Mouse (Mus musculus) stomach, postnatal 0 days (tissue): ENCODE measurements around the gene Mlh3.

Source experiments
- CTCF ChIP-seq: IDR thresholded peaks from 2 replicates; pipeline ENCODE4 v1.5.1; 2016; ENCODE audit warnings: antibody characterized with exemption, low read depth, mild to moderate bottlenecking, moderate library complexity
- EP300 ChIP-seq: optimal IDR thresholded peaks from 2 replicates; pipeline ENCODE3; 2016; ENCODE audit warnings: antibody characterized with exemption

DNA sequence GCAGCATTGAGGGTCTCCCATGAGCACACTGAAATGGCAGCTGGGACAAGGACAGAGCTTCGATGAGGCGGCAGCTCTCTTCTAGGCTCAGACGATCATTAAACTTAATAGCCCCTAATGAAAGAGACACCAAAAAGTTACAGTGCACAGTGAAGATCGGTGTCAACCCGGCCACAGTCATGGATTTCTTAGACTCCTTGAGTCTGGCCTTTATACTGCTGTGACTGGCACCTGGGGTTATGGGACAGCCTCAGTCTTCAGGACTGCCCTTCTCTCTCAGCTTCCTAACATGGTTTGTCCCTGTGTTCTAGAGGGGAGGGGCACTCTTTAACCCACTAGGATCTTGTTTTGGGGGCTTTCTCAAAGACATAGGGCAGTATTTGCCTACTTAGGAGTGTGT lies 32.8 kb downstream of the Mlh3 start:
- no peak for TF ChIP-seq EP300
- no peak for TF ChIP-seq CTCF
